Mouse (Mus musculus) megakaryocyte, embryonic 14.5 days (primary cell): Measurements from ENCODE around the gene Rbm20.

Source experiments
- FLI1 ChIP-seq: IDR thresholded peaks from 2 replicates; pipeline ENCODE4 v1.6.1; 2012; ENCODE audit warnings: low read length, inconsistent platforms, mixed read lengths
- GATA1 ChIP-seq: IDR thresholded peaks from 3 replicates; pipeline ENCODE4 v1.6.1; 2012; ENCODE audit warnings: mixed read lengths, low read length, inconsistent platforms, borderline replicate concordance

- TF ChIP-seq GATA1 (no peak), FLI1 (no peak)
Observed at GRCm38 (mm10) chr19:53898046-53898445, 220.9 kb downstream of the Rbm20 start.
